ENCODE assay signal across 14 mouse cellular contexts in the genomic region with DNA sequence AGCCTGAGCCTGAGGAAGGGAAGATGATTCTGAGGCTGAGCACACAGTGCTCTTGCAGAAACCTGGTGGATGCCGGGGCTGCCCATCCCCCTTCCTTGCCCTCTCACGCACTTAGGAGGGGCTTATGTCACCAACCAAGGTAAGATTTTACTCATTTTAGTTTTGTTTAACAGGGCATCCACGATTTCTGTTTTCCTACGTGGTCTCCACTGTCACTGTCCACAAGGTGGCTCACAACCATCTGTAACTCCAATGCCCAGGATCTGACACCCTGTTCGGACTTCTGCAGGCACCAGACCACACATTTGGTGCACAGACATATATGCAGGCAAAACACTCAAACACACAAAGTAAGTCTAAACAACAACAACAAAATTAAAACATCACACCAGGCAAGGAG. TPM values are rescaled to one million over a fixed set of nuclear protein-coding genes. Genes with fewer than 3 reads are reported as not detected.
DNase-seq lines count a peak whose midpoint lies in the region; ATAC-seq and TF ChIP-seq lines count a peak whose summit lies in the region.
"Had no signal": no experiment of that assay in that cellular context is flagged by ENCODE, and none has a peak within 500 bp of the region (broad histone marks: within the 10 kb centered on the region; RNA-seq: fewer than 3 reads in every experiment).

No protein-coding gene starts in this region.

- CTCF ChIA-PET in Patski (lab: Charles Lee): interaction anchor here (1.2 to 1.6 kb wide), 3 partner anchors 9 to 950 kb away, joined by 3 to 7 read pairs (median 3); no protein-coding TSS in a partner anchor

- DNase-seq in embryo, embryonic 11 days: peak; percentile 10
- DNase-seq in embryo, embryonic 10 days (ENCODE audit: low spot score): no peak
- no peak for DNase-seq in kidney, adult 2 months
- no peak for DNase-seq in kidney, postnatal 4 days
- DNase-seq in 3T3-L1 (ENCODE audit: low read depth, low spot score): peak; percentile 31
- no peak for DNase-seq in Patski (ENCODE audit: low read depth, low spot score)
- no peak for DNase-seq in thymus, adult 2 months
- no peak for DNase-seq in kidney, postnatal 14 days
- DNase-seq: gastrocnemius, postnatal 10 days; lung, postnatal 14 days; right cerebral cortex, postnatal 14 days had no signal

- no peak overlapping the region for H3K27ac ChIP-seq in kidney, adult 2 months (ENCODE audit: insufficient read depth, low read depth, low read length)
- no peak overlapping the region for H3K27ac ChIP-seq in thymus, adult 2 months (ENCODE audit: control insufficient read depth, insufficient read depth, low read length)
- H3K27ac ChIP-seq: heart, embryonic 15.5 days; limb, embryonic 12.5 days; neural tube, embryonic 15.5 days had no signal

- WGBS in kidney, adult 2 months: 53% methylated on average over 5 of the region's 5 CpGs
- WGBS in thymus, adult 2 months: 72% methylated on average over 5 of the region's 5 CpGs

- TF ChIP-seq POLR2A in kidney, adult 2 months (IDR thresholded peaks at IDR 0.05; ENCODE audit: low read depth, low read length): no peak
- TF ChIP-seq POLR2A in thymus, adult 2 months (IDR thresholded peaks at IDR 0.05; ENCODE audit: control insufficient read depth, extremely low read depth, insufficient read depth, low read length, poor library complexity): no peak

- H3K27me3 ChIP-seq in kidney, adult 2 months (replicated peaks; ENCODE audit: control insufficient read depth, insufficient read depth, low read length): no peaks in the 10 kb centered on the region
- no peaks in the 10 kb centered on the region for H3K27me3 ChIP-seq in Patski
- no peaks in the 10 kb centered on the region for H3K27me3 ChIP-seq in thymus, adult 2 months (ENCODE audit: control insufficient read depth, insufficient read depth, low read length)
- H3K27me3 ChIP-seq: heart, embryonic 15.5 days; limb, embryonic 12.5 days; neural tube, embryonic 15.5 days had no signal

- H3K4me3 ChIP-seq in kidney, adult 2 months (ENCODE audit: insufficient read depth, low read depth, low read length): no peak overlapping the region
- no peak overlapping the region for H3K4me3 ChIP-seq in thymus, adult 2 months (ENCODE audit: control insufficient read depth, insufficient read depth, low read length)
- H3K4me3 ChIP-seq: heart, embryonic 15.5 days; limb, embryonic 12.5 days; neural tube, embryonic 15.5 days had no signal

- peak; percentile 42 for TF ChIP-seq CTCF in kidney, adult 2 months (conservative IDR thresholded peaks at IDR 0.05; ENCODE audit: insufficient read depth, insufficient read length, low read depth, low read length)
- peak; percentile 52 for TF ChIP-seq CTCF in Patski (IDR thresholded peaks at IDR 0.05)
- TF ChIP-seq CTCF in thymus, adult 2 months (IDR thresholded peaks at IDR 0.05; ENCODE audit: borderline replicate concordance, control insufficient read depth, extremely low read depth, insufficient read depth, low read length, poor library complexity): no peak

- POLR2A ChIA-PET in Patski (lab: Charles Lee): interaction anchor here (0.8 kb wide), 1 partner anchor 11 kb away, joined by 4 read pairs; no protein-coding TSS in a partner anchor

- in situ Hi-C loops in Patski (cut with MboI; ENCODE audit: low pct_unique_long_range_greater_than_20kb): loop anchor here (10.0 to 25.0 kb wide), 3 partner anchors 312 to 1274 kb away; a partner anchor contains a TSS

- H3K4me1 ChIP-seq in kidney, adult 2 months (ENCODE audit: control insufficient read depth, insufficient read depth, low read length): no peaks in the 10 kb centered on the region
- no peaks in the 10 kb centered on the region for H3K4me1 ChIP-seq in thymus, adult 2 months (replicated peaks; ENCODE audit: control insufficient read depth, insufficient read depth, low read length)
- H3K4me1 ChIP-seq: neural tube, embryonic 15.5 days had no signal

- no peak for ATAC-seq in Patski

- no peaks in the 10 kb centered on the region for H3K36me3 ChIP-seq in kidney, adult 2 months (ENCODE audit: control insufficient read depth, insufficient read depth, low read length)
- peaks cover 8% of the 10 kb centered on the region; the same call in 1 of the 2 replicates for H3K36me3 ChIP-seq in thymus, adult 2 months (ENCODE audit: control insufficient read depth, insufficient read depth, low read length)

RNA-seq across cellular contexts. Expression of a gene that starts 12.2 kb away (rescaled TPM):
- polyA plus RNA-seq in kidney, adult 2 months (2012; rRNA removed): 2.5 and 4.1 TPM in 2 replicates
- 16.8 TPM for polyA plus RNA-seq in Patski (2021)
- polyA plus RNA-seq in thymus, adult 2 months (2012; rRNA removed): 4.0 and 4.4 TPM in 2 replicates

Comparison
In these comparisons a context has a peak if more than half of its experiments do, and no peak if none do; other contexts are left out.
1. DNase-seq: peak in embryo, embryonic 11 days (single experiment) and 3T3-L1 (single experiment); none in embryo, embryonic 10 days (single experiment), kidney, adult 2 months (single experiment), kidney, postnatal 4 days (0 of 2), Patski (single experiment), thymus, adult 2 months (single experiment) and kidney, postnatal 14 days (single experiment).